Mouse (Mus musculus) adrenal gland, adult 2 months (tissue): ENCODE data around the gene Capn5. TPM values are rescaled to one million over a fixed set of nuclear protein-coding genes. Genes with fewer than 3 reads are reported as not detected.

Experiments
- DNase-seq: peaks from one replicate; pipeline ENCODE4 v3.0.0; 2021
- polyA plus RNA-seq: library from polyadenylated mRNA; depleted of rRNA; stranded (reverse); fragments of >200 nt; gene quantifications from 2 replicates; pipeline ENCODE4 v1.2.3, GENCODE M21; 2012; rRNA removed
- total RNA-seq, 2 experiments: library from RNA; stranded (reverse); gene quantifications; 2 replicates each; pipeline ENCODE4 v1.2.3; 2021

Capn5 gene
- total and polyA plus RNA-seq, 3 experiments, result 4.1 to 8.4 (median 6.1) TPM

DNA sequence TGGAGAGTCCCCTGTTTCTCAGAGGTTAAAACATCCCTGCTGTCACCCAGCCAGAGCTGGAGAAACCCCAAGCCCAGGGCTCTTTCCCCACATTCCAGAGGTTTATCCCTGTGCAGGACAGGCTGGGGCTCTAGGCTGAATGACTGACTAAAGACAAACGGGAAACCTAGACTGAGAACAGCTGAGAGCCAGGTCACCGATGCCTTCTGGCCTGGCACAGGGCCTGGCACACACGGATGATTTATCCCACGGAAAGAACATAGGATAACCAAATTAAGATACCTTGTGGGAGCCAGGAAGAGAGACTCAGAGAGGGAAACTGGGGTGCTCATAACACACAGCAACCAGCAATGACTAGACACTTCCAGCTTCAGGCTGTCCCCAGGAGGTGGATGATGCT, 68.3 kb downstream of the Capn5 start:
- DNase-seq, result no peak

DNA sequence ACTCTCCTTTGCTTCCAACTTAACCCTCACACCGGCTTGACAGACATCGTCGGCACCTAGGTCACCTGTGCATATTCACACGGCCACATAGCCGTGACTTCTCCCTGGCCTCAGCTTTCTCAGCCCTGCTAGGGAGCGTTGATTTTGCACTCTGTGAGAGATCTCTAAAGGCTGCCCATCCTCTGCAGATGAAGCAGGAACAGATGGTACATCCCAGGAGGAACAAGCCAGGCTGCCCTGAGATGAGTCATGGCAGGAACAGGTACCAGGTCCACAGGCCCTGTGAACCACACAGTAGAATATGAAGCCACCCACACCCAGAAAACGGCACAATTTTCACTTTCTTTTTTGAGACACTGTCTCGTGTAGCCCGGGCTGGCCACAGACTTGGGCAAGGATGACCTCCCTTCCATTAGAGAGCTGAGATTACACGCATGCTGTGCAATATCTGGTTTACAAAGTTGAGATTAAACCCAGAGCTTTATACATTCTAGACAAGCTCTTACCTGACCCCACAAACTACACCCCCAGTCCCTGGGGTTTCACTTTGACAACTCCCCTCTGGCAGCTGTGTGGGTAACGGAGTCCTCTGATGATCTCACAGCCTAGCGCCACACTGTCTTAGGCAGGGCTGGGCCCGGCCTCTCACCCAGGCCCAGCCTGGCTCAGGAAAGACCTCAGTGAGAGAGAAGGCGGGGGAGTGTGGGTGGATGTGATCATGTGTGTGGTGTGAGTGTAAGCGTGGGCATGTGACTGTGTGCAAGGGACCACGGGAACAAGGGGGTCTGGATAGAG, 69.2 kb downstream of the Capn5 start:
- no peak for DNase-seq

DNA sequence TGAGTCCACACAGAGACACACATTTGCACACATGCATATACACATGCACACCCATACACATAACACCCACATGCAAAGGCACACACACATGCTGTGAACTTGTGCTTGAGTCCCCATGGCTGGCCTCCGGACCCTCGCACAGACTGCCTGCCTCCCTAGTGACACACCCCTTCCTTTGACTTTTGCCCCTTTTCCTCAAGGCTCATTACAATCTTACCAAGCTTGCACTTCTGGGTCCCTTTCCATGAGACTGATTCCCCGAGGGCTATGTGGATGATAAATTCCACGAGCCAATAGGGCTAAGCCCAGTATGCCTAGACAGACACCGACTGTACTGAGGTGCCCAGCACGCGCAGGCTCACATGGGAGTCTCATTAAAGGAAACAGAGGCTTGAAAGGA, 71.8 kb downstream of the Capn5 start:
- no peak for DNase-seq

DNA sequence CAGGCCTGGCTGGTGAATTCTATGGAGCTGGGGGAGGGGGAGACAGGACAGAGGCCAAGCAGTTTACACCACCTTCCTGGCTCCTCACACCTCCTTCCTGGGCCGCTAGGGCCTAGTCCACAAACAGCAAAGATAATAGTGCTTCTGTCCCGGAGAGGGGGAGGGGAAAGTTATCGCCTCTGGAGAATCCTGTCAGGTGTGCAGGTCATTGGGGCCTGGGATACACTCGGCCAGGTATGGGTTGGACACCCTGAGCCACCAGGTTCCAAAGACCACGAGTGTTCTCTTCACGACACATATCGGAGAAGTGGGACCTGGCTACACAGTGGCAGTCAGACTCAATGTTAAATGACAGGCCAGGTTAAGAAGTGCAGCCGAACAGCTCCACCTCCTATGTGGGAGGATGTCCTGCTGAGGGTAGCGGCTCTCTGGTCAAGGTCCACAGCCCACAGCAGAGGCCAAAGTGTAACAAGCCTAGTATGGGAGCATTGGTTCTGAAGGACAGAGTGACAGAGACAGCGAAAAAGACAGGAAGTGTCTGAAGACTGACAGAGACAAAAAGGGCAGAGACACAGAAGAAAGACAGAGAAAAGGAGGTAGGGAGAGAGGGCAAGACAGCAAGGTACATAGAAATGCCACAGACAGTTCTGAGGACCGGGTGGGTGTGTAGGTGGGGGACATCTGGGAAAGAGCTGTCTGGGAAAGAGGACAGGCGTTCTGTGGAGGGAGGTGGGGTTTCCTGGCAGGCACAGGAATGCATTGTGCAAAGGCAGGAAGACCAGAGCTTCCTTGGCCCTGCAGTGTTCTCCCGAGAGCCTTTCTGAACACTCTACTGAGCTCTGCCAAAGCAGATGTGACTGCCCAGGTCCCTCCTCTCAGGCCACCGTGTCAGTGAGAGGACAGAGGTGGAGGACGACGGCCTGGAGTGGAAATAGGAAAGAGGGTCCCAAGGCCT, 73.3 kb downstream of the Capn5 start:
- DNase-seq, result peak; percentile 56

DNA sequence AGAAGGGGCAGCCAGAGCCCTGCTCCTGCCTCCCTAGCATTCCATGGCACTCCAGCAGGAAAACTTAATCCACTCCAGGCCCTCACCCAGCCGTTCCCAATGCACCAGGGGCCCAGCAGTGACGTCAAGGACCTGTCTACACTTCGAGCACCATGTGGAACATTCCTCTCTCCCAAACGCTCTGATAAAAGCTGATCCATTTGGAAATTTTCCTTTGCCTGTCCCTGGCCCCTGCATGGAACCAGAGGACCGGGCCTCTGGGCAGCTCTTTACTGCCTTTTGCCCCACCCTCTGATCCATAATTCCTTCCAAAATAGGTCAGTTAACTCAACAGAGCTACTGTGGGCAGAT, 74.2 kb downstream of the Capn5 start:
- DNase-seq, result no peak

DNA sequence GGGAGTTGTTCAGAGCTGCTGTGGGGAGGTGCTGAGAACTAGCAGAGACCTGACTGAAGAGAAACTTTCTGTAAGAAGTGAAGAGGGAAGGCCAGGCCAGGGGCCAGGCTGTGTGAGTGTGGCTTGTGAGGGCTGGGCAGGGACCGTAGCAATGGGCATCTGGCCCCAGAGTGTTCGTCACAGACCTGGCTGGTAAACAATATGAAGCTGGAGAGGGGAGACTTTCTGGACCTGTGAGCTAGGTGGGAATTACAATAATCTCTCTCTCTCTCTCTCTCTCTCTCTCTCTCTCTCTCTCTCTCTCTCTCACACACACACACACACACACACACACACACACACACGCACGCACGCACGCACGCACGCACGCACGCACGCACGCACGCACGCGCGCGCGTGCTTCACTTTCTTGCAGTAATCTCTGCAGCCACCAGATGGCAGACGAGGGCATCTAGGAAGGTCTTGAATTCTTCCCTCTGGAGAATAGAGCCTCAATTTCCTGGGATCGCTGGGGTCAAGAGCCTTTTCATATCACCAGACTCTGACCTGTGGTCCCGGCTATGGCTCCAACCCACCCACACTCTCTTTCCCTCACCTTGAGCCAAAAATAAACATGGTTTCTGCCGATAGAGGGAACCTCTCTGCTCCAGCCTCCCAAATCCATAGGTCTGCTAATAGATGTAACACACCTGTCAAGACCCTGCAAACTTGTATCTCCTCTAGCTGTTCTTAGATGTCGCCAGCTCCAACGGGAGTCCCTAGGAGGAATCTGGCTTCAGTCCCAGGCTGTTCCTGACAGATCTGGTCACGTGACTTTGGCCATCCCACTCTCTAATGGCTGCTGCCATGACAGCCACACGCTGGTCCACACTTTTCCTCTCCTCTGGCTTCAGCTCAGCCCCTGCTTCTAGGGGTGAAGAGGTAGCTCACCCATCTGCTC, 74.8 kb downstream of the Capn5 start:
- DNase-seq, result peak; percentile 80

DNA sequence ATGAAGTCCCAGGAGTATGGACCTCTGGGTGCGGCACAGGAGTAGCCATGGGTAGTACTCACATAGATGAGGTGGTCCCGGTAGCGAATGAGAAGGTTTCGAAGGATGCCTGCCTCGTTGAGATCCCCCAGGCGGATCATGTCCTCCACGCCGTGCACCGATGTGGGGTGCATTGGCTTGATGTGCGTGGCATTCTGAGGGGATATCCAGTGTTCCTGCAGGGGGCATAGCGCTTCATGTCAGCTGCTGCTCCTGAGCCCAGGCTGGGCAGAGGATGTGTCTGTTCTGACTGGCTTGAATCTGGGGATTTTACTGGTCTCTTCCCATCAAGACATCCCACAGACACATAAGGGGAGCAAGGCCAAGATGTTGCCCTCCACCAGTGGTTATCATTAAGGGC, 75.6 kb downstream of the Capn5 start:
- no peak for DNase-seq

DNA sequence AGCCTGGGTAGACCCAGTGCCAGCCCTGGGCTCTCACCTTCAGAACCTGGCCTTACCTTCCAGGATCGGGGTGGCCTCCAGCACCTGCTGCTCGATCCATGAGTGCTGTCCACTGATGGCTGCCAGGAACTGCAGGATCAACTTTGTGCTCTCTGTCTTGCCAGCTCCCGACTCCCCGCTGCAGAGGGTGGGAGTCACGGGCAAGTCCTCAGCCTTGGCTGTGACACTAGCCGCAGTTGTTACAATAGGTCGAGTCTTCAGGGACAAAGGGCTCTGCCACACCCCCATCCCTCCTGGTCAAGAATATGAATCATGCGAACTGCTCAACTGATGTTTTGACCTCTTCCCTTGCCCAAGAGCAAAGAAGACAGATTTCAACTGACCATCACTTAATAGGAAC, 80.5 kb downstream of the Capn5 start:
- DNase-seq, result no peak

DNA sequence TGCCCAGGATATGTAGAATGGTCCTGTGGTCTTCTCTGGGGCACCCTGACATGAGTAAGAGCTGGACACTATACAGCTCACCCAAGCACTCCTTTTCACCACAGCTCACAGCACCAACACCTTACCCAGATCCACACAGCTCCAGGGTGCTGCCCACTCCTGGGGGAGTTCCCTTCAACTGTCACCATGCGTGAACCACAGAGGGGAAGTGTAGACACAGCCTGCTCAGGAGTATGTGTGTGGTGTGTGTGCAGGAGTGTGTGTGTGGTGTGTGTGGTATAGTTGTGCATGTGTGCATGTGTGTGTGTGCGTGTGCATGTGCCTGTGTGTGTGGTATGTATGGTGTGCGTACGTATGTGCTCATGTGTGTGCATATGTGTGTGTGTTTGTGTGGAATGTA, 82.2 kb downstream of the Capn5 start:
- DNase-seq, result no peak

DNA sequence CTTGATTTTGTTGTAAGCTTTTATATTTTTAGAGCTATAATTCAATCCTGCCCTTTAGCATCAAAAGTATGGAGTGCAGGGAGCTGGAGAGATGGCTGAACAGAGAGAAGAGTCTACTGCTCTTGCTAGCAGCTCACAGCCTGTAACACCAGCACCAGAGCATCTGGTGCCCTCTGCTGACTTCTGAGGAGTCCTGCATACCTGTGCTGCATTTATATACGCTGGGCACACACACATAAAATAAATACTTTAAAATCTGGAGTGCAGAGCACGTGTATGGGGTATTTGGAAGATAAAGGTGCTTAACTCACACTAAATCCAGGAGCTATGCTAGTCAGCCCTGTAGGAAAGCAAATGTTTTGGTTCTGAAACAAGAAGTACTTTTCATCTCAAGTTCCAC, 91.7 kb downstream of the Capn5 start:
- DNase-seq, result no peak

DNA sequence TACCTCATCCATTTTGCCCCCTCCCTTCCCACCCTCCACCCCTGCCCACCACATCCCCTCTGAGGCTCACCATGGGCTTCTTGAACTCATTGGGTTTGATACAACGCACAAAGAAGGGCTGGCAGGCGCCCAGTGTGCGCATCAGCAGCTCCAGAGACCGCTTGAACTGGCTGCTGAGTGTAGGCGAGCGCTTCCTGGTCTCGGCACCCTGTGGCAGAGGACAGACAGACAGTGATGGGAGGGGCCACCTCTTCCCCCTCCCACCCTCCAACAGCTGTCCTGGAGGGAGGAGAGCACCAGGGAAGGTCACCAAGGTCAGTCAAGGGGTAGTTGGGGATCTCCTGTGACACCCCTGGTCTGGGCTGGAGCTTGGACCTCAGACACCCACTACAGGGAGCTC, 92.8 kb downstream of the Capn5 start:
- DNase-seq, result no peak

DNA sequence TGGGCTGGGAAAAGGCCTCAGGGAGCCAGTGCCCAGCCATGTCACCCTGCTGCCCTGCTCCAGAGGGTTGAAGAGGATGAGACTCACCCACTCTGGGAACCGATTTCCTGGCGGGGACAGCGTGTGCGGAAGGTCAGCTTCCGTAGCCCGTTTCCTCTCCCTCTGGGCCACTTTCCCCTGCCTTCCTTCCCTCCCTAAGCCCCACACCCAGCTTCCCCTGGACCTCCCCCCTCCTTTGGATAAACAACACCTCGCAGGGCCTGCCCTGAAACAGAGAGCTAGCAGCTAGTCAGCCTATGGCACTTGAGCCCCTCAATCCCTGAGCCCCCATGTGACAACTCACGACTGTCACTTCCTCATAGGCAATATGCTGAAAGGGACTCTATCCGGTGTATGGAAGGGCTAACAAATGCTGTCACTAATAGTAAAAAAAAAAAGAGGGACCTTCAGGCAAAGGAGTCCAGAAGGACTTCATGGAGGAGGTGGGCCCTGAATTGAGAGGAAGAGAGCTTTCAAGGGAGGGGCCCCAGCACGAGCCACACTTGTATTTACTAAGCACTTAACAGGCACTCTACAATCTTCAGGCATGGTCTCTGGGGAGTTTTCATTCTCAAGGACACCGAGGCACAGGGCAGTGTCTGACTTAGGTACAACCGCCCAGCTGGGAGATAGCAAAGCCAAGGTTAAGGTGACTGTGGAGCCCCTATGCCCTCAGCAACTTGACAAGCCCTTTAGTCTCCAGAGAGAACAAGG, 93.4 kb downstream of the Capn5 start:
- DNase-seq, result peak; percentile 36

DNA sequence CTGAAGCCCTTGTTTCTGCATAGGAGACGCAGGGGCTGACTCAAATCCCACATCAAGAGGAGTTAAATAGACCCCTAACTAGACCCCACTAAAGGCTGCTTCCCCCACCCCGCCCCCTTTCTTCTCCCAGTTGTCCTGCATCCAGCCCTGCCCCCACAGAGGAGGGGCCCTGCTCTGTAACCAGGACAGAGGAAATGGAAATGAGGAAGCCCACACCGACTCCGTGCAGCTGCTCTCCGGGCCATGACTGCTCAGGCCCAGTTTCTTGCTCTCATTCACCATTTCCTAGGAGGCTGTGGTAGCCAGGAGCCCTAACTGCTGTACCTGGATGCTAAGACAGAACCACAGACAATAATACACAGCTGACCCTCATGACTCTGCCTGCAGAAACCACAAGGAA, 95.7 kb downstream of the Capn5 start:
- no peak for DNase-seq

DNA sequence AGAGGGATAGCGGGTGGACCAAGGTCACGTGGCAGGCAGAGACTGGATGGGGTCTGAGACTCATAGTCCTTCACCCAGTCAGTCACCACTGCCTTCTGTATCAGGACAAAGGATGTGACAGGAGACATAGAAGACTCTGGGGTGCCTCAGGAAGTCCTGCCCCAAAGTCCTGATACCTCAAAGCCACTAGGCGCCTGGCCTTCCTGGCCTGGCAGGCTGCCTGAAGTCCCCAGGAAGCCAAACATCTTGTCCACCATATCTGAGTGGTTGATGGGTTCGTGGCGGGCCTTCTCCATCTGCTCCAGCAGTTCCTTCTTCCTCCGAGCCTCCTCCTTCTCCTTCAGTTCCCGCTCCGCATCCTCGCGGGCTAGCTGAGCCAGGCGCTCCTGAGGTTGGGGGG, 100.6 kb downstream of the Capn5 start:
- no peak for DNase-seq

DNA sequence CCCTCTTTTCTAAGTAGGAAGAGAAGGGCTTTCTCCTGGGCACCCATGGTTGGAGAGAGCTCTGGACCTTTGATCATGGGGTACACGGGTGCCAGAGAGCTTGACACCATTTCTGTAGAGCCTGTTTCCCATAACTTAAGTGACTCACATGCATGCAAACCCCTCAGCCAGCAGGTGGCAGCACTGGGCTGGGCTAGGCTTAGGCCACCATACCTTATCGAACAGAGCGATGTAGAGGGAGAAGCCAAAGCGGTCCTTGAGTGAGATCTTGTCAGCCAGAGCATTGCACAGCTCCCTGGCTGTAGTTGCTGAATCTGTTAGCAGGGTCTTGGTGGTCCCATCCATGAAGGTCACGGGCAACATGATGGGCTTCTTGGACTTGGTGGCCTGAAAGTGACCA, 106.5 kb downstream of the Capn5 start:
- DNase-seq, result peak; percentile 83

Other genes with a start within 250 kb of the Capn5 start
- gene Myo7a, start 58.8 kb downstream of the Capn5 start, total RNA-seq, result 100 to 1,000 TPM; 140 to 146 TPM
- 136 and 180 TPM in 2 replicates for gene Myo7a, start 58.8 kb downstream of the Capn5 start, polyA plus RNA-seq
- 1 to 10 TPM in 1 of 2 experiments, under 1 TPM in 1; 0.17 to 5.7 TPM for gene Omp, start 32.8 kb downstream of the Capn5 start, total RNA-seq
- 3.3 and 10.3 TPM in 2 replicates for gene Omp, start 32.8 kb downstream of the Capn5 start, polyA plus RNA-seq
- gene B3gnt6, start 21.2 kb upstream of the Capn5 start, total RNA-seq, result under 1 TPM in 1 of 2 experiments, not detected in 1; 0.78 TPM
- 0.19 and 0.20 TPM in 2 replicates for gene B3gnt6, start 21.2 kb upstream of the Capn5 start, polyA plus RNA-seq
- gene Acer3, start 142.9 kb upstream of the Capn5 start, total RNA-seq, result 10 to 100 TPM; 10.7 to 22.0 TPM
- 1.2 and 1.3 TPM in 2 replicates for gene Acer3, start 142.9 kb upstream of the Capn5 start, polyA plus RNA-seq
- 10 to 100 TPM; 22.4 to 41.5 TPM for gene Tsku, start 183.1 kb upstream of the Capn5 start, total RNA-seq
- gene Tsku, start 183.1 kb upstream of the Capn5 start, polyA plus RNA-seq, result 52.3 and 58.9 TPM in 2 replicates